Comparison of ENCODE assay signal across 1 mouse cellular context in the genomic region with DNA sequence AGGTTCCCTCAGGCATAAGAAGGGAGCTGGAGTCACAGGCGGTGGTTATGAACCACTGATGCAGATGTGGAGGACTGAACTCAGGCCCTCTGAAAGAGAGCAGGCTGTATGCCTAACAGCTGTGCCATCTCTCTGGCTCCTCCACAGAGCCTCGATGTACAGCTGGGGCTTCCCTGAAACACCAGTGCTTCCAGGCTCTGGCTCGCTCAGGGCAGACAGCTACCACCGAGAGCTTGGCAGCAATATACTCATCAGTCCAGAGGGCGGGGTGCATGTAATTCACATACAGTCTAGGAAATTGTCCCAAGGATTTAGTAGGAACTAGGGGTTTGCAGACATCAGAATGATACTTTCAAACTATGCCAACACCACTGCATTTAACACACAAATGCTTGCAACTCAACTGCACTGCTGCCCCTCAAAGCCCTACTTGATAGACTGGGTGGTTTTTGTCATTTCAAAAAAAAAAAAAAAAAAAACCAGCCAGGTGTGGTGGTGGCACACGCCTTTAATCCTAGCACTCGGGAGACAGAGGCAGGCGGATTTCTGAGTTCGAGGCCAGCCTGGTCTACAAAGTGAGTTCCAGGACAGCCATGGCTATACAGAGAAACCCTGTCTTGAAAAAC. TPM values are rescaled to one million over a fixed set of nuclear protein-coding genes. Genes with fewer than 3 reads are reported as not detected.
"Had no signal": no experiment of that assay in that cellular context is flagged by ENCODE, and none has a peak within 500 bp of the region (broad histone marks: within the 10 kb centered on the region; RNA-seq: fewer than 3 reads in every experiment).

No protein-coding gene starts in this region.

RNA-seq across cellular contexts. Expression of a gene that starts 39.4 kb away (rescaled TPM):
- total RNA-seq: megakaryocyte progenitor cell, adult 5-6 weeks had no signal
